Mouse (Mus musculus): ENCODE measurements around the gene Pde11a.

The Pde11a gene

DNA sequence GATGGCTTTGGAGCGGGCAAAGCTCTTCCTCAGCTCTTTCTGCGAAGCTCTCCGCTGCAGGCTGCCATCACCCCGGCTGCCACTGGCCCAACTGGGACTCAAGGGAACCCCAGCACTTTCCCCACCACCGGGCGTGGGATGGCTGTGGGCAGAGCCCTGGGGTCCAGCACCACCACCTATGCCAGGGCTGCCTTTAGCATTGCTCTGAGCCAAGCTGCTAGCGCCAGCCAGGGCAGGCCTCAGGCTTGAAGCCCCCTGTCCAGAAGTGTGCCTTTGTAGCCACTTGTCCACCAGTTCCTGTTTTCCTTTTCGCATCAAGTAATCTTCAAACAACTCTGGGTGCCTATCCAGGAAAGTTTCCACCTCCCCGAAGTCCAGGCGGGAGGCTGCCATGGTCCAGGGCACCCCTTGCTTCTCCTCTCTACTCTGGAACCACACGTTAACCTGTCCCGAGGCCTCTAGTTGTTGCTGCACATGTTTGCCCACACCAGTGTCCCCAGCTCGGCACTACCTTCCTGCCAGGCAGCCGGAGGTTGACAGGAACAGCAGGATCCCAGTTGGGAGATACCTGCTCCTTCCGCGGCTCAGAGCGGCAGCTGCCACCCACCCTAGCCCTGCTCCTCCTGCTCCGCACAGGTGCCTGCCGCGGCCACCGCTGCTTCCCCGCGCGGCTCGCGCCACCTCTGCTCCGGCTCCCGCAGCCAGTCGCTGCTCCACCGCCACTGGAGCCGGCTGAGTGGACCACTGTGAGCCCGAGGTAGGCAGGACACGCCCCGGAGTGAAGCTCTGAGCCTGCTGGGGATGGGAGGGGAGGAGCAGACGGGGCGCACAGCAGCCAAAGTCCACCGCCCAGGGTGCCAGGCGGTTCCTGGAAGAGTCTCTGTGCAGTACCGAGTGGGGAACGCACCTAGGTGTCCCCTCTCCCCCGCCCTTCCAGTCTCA, at the start of gene Pde11a:
Pde11a (minus strand) TSS at position 560 of the 942 bp plus-strand sequence.
- peak; percentile 11 for DNase-seq

DNA sequence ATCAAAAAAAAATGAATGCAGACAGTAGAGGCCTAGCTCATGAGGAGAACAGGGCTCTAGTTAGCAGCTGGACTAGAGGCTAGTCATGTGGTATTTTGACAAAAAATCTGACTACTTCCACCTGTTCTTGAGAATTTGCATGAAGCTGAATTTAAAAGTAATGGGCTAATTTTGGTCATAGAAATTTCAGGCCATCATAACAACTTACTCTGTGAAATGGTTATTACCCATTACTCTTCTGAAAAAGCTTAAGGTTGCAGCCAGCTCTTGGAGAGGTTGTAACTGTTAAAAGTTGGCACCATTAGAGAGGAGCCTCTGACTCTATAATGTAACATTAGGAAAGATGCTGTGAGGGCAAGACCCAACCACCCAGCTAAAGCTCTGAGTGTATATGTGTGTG, 48.0 kb upstream of the Pde11a start:
- DNase-seq: no peak

DNA sequence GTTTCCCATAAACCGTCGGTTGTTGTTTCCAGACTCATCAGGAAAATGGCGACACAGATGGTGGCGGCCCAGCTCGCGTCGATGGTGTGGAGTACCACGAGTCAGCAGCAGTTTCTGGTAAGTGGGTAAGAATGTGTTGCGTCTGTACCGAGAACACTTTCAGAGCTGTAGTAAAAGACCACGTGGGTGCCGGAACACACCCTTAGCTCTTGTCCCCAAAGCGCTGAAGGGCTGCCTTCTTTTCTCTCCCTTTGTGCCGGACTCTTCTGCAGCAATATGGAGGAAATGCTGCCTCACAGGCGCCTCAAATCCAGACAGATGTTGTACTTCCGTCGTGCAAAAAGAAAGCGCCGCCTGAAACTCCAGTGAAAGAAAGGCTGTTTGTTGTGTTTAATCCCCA, 40.1 kb upstream of the Pde11a start:
- no peak for DNase-seq

DNA sequence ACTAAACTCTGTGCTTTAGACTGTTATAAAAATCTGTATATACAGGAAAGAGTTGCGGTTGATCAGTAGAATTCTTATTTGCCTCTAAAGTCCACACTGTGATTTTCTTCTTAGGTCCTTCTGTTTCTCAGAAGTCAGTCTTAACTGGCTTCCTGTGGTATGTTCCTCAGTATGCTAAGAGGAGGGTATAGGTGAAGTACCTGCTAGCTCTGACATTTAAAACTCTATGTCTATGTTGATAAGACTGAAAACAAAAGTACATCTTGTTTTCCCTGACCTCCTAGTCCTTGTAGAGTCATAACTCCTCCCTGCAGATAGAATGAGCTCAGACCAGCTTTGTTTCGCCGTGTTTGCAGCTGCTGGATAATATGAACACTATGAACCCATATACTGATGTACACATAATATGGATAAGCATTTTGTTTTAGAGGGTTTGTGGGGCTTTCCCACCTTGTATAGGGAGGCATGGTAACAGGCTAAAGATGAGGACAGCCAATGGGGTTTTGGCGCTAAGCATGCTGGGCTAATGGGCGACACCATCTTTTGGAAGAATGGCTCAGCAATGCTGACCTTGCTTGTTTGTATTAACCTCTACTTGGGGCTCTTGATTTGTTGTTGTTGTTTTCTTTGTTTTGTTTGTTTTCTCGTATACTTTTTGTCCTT, 36.1 kb upstream of the Pde11a start:
- no peak for DNase-seq

DNA sequence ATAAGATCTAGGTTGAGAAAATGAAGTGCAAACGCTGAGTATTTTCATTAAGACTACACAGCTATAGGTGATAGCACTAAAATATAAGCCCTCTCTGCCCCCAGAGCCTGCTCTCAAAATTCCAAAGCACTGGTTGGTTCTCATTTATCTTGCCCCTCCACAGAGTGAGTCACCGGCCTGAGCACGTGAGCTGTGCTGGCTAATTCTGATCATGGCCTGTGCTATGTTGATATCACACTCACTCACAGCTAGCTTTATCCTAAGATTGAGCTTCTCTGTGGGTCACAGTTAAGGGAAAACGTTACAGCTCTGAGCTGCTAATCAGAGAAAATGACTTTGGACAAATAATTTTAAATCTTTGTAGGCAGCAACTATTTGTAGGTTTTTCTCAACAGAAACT, 33.7 kb upstream of the Pde11a start:
- DNase-seq: no peak

DNA sequence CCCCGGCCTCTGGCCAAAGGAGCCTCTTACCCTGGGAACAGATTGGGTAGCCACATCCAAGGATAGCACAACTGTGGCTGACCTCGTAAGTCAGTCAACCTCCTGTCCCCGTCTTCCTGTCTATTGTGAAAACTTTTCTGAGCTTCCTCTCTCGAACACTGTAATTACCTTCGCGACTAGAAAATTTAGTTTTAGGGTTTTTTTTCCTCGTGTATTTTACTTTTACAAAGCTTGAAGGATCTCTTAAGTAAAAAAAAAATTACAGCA, 32.0 kb upstream of the Pde11a start:
- DNase-seq: no peak

DNA sequence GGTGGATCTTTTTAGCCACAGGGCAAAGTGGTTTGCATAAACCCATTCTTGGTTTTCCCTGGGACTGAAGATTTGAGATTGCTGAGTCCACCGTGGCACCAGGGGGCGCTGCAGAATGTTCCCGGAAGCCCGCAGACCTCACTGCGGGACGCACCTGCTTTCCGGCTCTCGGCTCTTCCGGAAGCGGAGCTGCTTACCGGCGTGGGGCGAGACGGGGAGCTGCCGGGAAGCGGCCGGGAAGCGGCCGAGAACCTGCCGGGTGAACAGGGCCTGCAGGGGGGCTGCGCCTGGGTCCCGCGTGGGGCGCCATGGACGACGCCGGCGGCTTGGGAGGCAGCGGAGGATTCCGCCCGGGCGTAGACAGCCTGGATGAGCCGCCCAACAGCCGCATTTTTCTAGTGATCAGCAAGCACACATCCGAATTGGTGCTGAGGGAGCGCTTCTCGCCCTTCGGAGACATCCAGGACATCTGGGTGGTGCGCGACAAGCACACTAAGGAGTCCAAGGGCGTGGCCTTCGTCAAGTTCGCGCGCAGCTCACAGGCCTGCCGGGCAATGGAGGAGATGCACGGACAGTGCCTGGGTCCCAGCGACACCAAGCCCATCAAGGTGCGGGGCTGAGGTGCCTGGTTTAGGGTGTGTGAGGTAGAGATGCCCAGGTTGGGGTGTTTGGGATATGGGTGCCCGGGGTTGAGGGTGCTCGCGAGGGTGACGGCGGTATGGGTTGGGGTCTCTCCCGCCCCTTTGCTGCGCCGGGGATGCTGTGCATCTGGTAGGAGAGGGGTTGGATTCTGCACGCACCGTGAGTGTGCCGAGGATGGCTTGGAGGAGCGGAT, 31.5 kb upstream of the Pde11a start, which contains the start of gene Rbm45:
Rbm45 (plus strand) TSS at position 164 of the 835 bp plus-strand sequence.
- DNase-seq: peak; percentile 94

DNA sequence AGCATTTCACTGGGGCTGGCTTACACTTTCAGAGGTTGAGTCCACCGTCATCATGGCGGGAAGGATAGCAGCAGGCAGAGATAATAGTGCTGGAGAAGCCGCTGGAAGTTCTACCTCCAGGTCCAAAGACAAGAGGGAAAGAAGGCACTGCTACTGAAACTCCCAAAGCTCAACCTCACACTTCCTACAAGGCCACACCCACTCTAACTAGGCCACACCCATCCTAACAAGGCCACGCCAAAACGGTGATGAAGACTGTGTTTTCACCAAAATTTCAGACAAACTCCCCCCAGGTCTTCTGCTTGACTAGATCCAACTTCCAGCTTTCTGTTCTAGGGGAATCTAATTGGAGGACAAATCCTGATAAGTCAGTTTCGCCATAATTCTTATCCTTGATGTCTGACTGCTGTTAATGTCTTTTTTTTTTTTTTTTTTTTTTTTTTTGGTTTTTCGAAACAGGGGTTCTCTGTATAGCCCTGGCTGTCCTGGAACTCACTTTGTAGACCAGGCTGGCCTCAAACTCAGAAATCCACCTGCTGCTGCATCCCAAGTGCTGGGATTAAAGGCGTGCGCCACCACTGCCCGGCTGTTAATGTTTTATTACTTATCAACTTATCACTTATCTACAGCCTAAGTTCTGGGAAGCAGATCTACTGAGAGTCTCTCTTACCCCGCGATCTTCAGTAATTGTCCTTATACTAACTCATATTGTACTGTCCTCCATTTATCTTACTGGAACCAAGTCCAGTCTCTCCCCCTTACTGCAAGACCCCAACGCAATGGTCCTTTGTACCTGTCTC, 30.5 kb upstream of the Pde11a start:
- no peak for DNase-seq

DNA sequence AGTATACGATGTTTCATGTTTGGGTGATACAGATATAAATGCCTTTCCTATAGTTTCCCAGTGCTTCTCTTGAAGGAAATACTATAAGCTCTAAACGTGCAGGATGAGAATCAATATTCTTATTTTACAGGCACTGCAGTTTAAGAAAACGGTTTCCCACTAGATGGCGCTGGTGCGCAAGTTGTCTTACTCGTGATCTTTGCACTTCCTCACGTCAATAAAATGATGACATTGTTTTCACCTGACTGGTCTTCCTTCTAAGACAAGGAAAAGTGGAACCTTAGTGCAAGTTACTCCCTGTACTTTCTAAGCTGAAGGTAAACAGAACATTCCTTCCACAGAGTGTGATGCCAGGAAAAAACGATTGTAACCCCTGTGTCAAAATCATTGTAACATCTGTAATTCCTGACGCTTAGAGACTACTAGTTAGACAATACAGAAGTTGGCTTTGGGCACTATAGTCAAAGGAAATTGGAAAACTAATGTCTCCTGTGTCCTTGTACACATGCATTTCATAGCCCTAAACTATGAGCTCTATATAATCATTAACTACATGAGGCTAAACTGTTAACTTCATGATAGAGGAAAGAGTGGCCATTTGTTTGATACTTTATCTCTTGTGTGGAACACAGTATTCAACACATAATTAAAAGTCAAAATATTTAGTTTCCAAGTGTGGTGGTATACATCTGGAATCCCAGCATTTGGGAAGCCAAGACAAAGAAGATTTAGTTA, 28.8 kb upstream of the Pde11a start:
- peak; percentile 86 for DNase-seq

DNA sequence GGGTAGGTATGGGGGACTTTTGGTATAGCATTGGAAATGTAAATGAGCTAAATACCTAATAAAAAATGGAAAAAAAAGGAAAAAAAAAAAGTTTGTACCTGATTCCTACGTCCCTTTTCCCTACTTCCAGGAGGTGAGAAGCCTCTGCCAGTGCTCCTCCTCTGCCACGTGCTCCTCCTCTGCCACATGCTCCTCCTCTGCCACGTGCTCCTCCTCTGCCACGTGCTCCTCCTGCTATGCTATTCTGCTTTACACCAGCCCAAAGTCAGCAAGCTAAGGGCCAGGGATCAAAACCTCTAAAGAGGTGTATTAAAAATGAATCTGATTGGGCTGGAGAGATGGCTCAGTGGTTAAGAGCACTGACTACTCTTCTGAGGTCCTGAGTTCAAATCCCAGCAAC, 27.2 kb upstream of the Pde11a start:
- DNase-seq: no peak

DNA sequence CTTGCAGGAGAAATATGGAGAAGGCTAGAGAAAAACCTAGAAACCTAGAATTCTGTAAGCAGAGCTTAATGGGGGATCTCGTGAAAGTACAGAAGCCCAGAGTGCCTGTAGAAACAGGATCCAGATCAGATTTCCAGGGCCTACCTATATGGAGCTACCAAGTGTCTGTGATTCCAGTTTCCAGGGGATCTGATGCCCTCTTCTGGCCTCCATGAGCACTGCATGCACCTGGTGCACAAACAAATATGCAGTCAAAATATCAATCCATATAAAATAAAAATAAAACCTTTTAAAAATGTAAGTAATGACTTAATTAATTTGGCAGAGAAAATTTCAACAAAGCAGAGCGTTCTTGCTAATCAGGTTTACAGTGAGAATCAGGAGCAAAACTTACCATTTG, 23.5 kb upstream of the Pde11a start:
- peak; percentile 40 for DNase-seq

DNA sequence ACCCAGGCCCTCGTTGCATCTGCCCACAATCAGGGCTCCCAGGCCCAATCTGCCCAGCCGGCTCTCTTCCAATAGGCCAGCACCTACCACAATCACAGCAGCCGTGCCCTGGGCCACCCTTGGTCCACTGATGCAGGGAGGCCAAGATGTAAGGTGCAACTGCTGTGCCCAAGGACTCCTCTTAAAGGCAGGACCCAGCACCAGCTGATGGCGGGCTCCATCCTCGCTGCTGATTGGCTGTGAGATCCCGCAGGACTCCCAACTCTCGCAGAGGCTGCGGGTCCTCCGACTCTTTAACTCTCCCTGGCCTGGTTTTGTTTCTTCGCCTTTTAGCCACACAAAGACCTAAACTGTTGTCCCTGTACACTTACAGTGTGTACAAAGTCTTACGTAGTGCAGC, 21.7 kb upstream of the Pde11a start, which contains the start of gene Cyct:
Cyct (minus strand) TSS at position 225 of the 400 bp plus-strand sequence.
- no peak for DNase-seq

DNA sequence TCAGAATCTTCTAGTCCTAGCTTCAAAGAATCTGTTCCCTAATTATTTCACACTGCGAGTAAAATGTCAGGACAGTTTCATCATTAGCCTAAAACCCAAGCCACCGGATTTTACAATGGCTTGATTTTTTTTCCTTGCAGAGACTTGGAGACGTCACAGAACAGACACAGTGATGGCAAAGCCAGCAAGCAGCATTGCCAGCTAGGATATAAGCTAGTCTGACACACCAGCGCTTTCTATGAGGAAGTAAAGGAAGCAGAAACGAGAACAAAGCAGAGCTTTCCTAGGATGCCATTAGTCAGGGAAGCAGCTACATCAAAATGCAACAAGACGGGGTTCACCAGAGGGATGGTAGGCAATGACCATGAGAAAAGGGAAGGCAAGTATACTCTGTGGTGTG, 9.3 kb upstream of the Pde11a start:
- DNase-seq: no peak

DNA sequence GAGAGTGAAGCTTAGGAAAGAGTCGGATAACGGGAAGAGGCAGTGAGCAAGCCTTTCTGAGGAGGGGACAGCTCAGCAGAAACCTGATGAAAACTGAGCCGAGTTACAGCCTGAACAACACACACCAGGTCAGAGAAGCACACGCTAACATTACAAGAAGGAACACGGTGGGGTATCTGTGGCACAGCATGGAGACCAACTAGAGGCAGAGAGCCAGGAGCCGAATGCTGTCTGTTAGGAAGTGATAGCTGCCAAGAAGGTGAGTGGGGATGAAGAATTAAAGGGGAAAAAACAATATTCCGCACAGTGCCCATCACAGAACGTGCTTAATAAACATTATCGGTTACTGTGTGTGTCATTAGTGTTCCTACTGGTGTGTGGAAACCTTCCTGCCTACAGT, 3.6 kb upstream of the Pde11a start:
- no peak for DNase-seq

DNA sequence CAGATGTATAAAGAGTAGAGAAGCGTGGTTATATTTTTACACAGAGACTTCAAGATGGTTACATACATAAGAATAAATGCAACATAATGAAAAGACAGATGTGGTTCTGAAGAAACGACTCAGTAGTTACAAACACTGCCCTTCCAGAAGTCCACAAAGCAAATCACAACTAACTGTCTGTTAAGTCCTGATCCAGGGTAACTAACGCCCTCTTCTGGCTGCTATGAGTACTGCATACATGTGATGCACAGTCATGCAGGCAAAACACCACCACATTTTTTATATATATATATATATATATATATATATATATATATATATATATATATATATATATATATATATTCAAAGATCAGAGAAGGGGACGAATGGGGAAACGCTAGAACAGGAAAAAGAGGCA, 4.0 kb downstream of the Pde11a start:
- DNase-seq: no peak

DNA sequence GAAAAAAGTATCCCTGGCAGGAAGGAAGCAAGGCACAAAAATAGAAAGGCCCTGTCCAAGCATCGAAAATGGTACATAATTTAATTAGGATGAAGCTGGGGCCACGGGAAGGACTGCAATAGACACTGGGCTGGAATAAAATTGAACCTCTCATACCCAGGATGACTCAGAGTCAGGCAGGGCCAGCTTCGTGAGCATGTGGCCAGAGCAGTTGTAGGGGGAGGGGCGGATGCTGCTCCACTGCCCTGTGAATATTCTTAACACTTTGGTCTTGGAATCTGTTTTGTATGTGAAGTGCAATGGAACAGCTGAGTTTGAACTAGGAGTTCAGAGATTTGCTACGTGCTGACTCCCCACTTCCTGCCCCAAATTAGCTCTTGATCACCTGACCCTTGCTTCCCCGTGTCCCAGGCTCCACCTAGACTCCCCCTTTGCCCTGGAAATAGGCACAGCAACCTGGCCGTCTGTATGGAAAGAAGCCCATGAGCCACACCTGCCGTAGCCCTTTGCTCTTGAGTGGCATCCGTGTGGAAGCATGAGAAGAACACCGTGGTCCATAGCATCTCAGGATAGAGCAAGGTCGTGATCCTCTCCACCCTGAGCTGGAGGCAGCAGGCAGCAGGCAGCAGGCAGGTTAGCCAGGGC, 6.3 kb downstream of the Pde11a start:
- no peak for DNase-seq

DNA sequence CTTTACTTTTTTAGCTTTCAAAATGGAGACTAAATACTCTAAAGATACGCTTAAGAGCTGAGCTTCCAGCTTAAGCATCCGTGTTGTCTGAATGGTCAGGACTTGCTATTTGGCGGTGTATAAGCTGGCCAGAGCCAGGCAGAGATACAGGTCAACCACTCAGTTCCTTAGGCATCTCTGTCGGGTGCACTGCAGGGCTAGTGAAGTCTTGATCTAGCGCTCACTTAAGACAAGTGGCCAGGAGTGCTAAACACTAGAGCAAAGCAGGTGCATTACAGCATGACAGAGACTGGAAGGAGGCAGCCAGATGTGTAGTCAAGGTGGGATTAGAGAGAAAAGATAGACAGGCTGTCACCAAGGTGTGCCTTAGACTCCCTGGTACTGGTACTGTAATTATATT, 8.5 kb downstream of the Pde11a start:
- no peak for DNase-seq

DNA sequence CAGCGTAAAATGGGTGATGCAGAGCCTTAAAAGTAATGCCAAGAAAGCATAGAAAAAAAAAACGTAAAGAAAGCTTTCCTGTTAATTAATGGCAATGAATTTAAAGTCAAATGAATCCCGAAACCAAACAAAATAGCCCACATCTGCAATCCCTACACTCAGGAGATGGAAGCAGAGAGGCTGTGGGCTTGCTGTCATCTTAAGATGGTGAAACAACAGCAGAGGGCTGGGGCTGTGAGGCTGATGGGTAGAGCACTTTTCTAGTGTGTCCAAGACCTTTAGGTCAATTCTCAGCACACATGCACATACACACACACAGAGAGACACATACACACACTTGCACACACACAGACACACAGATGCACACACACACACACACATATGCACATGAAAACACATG, 12.4 kb downstream of the Pde11a start:
- no peak for DNase-seq

DNA sequence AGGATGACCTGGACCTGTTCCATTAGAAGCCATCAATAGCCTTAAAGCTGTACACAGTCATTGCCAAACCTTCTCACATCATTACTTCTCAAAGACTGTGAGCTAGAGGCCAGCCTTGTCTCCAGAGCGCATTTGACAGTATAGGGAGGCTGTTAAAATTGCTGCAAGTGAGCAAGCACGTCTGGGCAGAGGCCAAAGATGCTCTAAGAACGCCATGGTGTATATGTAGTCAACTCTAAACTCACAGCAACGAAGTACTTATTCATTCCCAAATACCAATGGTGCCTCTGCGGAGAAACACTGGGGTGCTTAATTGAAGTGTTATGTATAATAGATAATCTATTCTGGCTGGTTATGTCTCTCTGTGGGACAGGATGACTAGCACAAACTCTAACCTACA, 14.1 kb downstream of the Pde11a start:
- DNase-seq: no peak

DNA sequence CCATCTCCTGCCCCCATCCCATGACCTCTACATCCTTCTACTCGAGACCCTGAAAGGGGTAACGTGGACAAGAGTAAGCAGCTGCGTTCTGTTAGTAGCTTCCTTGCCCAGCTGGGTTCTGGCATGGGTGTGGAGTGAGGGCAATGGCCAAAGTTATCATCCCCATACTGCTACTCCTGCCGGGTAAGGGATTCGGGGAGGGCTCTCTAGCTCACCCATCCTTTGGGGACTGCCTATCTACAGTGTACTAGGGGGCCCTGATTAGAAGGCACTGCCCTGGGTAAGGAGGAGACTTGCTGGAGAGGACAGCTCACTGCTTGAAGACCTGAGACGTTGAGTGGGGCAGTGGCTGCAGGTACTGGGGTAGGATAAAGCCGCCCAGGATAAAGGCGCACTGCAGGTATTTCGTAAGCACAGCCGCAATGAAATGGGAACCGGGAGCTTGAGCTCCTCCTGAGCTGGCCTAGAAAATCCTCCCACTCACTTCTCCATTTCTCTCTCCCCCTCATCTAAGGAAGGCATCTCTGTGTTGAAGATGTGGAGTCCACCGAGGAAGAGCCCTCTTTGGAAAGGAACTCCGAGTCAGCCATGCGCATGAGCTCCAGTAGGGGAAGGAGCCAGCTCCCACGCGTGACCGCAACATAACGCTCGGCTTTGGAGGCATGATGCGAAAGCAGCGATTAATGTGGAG, 15.2 kb downstream of the Pde11a start:
- no peak for DNase-seq

DNA sequence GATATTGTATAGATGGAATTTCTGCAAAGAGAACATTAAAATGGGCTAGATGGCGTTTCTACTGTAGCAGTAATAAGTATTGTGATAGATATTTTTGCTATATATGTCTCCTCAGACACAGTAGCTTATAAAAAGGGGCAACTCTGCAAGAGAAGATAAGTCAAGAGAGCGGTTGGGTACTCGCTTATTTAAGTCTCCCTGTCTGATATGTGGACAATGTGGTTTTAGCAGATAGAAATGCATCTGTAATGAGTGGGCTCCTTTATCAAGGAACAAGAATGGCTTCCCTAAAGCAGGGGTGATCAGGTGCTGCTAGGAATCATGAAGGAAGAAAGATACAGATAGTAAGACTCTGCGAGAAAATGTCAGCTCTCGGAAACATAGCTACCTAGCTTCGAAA, 18.2 kb downstream of the Pde11a start:
- no peak for DNase-seq
